Mouse (Mus musculus): Measurements from ENCODE around the gene Ctns. TPM values are rescaled to one million over a fixed set of nuclear protein-coding genes. Genes with fewer than 3 reads are reported as not detected.

Ctns gene
- total RNA-seq (2014; rRNA removed) (21.5 and 22.9 TPM in 2 replicates), polyA plus RNA-seq (2015; fragmentation: Nextera tagmentation; extraction: Ambion mirVana) (13.0 and 13.3 TPM in 2 replicates)

DNA sequence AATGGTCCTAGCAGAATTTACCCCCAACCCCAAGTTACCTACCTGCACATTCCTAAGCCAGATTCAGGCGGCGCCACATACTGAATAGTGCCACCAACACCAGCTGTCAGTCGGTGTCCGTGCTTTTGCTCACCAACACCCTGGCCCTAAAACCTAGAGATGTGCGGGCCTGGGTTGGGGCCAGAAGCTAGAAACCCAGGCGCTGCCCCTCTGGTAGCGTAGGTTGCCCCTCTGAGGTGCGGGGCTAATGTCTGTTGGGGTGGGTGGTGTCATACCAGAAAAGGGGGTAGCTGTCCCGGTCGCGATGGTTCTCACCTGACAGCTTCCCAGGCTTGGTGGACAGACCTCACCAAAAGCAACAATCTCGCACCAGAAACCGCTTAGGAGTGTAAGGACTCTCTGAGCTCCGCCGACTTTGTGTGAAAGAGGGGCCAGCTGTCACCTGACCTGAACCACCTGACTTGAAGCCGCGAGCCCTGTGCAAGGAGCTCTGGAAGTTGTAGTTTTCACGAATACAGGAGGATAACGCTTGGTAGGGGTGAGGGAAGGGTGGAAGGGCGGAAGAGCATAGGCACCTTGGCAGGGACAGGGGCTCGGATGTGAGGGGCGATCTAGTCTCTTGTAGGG, at the start of gene Ctns:
Ctns (minus strand) TSS at position 440 of the 627 bp plus-strand sequence.
- Histone ChIP-seq H3K9me3 (ENCODE audit: low read length) (no peaks in the 10 kb centered on the region), H3K27me3 (ENCODE audit: insufficient read depth, low read length) (no peaks in the 10 kb centered on the region), H3K36me3 (ENCODE audit: insufficient read depth, low read length) (peaks cover 4% of the 10 kb centered on the region), H3K9ac (replicated peaks; ENCODE audit: low read length, poor library complexity, severe bottlenecking) (peak within 1 kb of the TSS; percentile 77), H3K4me1 (ENCODE audit: insufficient read depth, low read length) (peaks cover 11% of the 10 kb centered on the region; the same call in 1 of the 2 replicates), H3K4me2 (ENCODE audit: low read depth, low read length, poor library complexity, severe bottlenecking) (peak within 1 kb of the TSS; percentile 88), H3K27ac (ENCODE audit: low read depth, low read length) (peak within 1 kb of the TSS; percentile 66), H3K4me3 (ENCODE audit: low read depth, low read length) (peak within 1 kb of the TSS; percentile 77)
- WGBS, result under 1% methylated on average over 22 of the region's 22 CpGs
- TF ChIP-seq CTCF (IDR thresholded peaks at IDR 0.05), result peak; percentile 18
- DNase-seq (ENCODE audit: low spot score), result peak; percentile 92
- ATAC-seq (ENCODE audit: low FRiP score), result peak; percentile 96

- no peak overlapping the region for H3K9ac ChIP-seq (replicated peaks; ENCODE audit: low read length, poor library complexity, severe bottlenecking)
- ATAC-seq (ENCODE audit: low FRiP score) (no peak), DNase-seq (ENCODE audit: low spot score) (no peak)
- no peaks in the 10 kb centered on the region for H3K27me3 ChIP-seq (ENCODE audit: insufficient read depth, low read length)
- no peak overlapping the region for H3K4me3 ChIP-seq (ENCODE audit: low read depth, low read length)
- no peak overlapping the region for H3K4me2 ChIP-seq (ENCODE audit: low read depth, low read length, poor library complexity, severe bottlenecking)
- H3K9me3 ChIP-seq (ENCODE audit: low read length), result no peaks in the 10 kb centered on the region
- no peak overlapping the region for H3K27ac ChIP-seq (ENCODE audit: low read depth, low read length)
- no peak for TF ChIP-seq CTCF (IDR thresholded peaks at IDR 0.05)
- 84% methylated on average over 4 of the region's 4 CpGs for WGBS
- no peaks in the 10 kb centered on the region for H3K4me1 ChIP-seq (ENCODE audit: insufficient read depth, low read length)
- no peaks in the 10 kb centered on the region for H3K36me3 ChIP-seq (ENCODE audit: insufficient read depth, low read length)
These were observed 43.9 kb upstream of the Ctns start for GRCm38 (mm10) chr11:73242777-73243176.

DNA sequence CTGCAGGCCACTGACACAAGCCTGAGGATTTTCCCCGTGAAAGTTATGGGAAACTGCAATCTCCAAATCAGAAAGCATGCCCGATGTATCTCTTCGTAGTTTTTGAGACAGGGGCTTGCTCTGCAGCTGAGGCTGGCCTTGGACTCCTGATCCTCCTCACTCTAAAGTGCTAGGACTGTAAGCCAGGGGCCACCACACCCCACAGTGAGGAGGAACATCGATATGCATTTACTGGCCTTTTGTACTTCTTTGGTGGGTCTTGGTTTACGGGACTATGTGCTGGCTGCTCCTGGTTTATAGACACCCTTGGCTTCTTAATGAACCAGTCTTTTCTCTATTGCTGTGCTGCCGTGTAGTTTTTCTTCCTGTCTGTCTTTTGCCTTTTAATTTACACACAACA, 43.4 kb upstream of the Ctns start:
- Histone ChIP-seq H3K4me3 (ENCODE audit: low read depth, low read length) (no peak overlapping the region), H3K9ac (replicated peaks; ENCODE audit: low read length, poor library complexity, severe bottlenecking) (no peak overlapping the region), H3K9me3 (ENCODE audit: low read length) (no peaks in the 10 kb centered on the region), H3K27ac (ENCODE audit: low read depth, low read length) (no peak overlapping the region), H3K4me2 (ENCODE audit: low read depth, low read length, poor library complexity, severe bottlenecking) (no peak overlapping the region), H3K36me3 (ENCODE audit: insufficient read depth, low read length) (no peaks in the 10 kb centered on the region), H3K27me3 (ENCODE audit: insufficient read depth, low read length) (no peaks in the 10 kb centered on the region), H3K4me1 (ENCODE audit: insufficient read depth, low read length) (no peaks in the 10 kb centered on the region)
- WGBS, result 79% methylated on average over 6 of the region's 6 CpGs
- no peak for DNase-seq (ENCODE audit: low spot score)
- no peak for TF ChIP-seq CTCF (IDR thresholded peaks at IDR 0.05)
- ATAC-seq (ENCODE audit: low FRiP score), result no peak

DNA sequence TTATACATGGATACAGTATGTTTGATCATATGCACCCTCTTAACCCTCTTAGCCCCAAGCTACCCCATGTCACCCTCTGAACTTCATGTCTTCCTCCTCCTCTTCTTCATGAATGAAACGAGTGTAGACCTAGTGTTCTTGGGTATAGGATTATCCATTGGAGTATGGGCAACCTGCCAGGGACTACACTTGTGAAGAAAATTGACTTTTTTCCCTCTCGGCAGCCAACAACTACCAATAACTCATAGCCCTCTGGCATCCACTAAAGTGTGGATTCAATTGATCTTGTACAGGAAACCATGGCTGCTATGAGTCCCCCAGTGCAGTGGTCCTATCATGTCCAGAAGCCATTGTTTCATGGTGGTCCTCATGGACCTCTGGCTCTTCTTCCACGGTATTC, 37.9 kb upstream of the Ctns start:
- H3K36me3 ChIP-seq (ENCODE audit: insufficient read depth, low read length), result no peaks in the 10 kb centered on the region
- no peak overlapping the region for H3K4me2 ChIP-seq (ENCODE audit: low read depth, low read length, poor library complexity, severe bottlenecking)
- no peak overlapping the region for H3K27ac ChIP-seq (ENCODE audit: low read depth, low read length)
- no peak overlapping the region for H3K9ac ChIP-seq (replicated peaks; ENCODE audit: low read length, poor library complexity, severe bottlenecking)
- H3K9me3 ChIP-seq (ENCODE audit: low read length), result no peaks in the 10 kb centered on the region
- no peak for TF ChIP-seq CTCF (IDR thresholded peaks at IDR 0.05)
- DNase-seq (ENCODE audit: low spot score) (no peak), ATAC-seq (ENCODE audit: low FRiP score) (no peak)
- 63% methylated on average over 3 of the region's 3 CpGs for WGBS
- no peak overlapping the region for H3K4me3 ChIP-seq (ENCODE audit: low read depth, low read length)
- H3K27me3 ChIP-seq (ENCODE audit: insufficient read depth, low read length), result no peaks in the 10 kb centered on the region
- no peaks in the 10 kb centered on the region for H3K4me1 ChIP-seq (ENCODE audit: insufficient read depth, low read length)

DNA sequence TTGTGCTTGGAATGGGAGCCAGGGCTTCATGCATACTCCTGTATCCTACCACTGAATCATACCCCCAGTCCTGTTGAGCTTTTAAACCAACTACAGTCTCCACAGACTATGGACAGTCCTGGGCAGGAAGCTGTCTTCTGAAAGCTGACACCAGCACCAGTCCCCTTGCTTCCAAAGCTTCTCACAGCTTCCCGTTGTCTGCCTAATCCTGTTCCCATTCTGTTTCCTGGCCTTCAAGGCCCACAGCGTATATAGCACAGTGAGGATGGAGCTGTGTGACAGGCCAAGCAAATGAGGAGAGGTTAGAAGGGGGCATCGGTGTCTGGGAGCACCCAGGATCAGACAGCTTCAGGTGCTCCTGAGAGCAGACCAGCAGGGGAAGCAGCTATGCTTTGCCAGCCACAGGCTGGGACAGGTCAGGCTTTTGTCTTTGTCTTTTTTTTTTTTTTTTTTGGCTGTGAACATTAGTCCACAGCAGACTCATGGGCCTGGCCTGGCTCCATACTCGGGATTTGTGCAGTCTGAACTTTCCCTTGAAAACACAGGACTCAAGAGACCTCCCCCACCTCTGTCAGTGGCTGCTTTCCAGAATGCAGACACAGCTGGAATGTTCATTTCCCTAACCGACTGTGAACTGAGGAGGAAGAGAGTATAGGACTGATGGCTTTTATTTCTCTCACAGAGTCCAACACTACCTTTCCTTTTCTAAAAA, 37.3 kb upstream of the Ctns start:
- no peaks in the 10 kb centered on the region for H3K9me3 ChIP-seq (ENCODE audit: low read length)
- H3K4me1 ChIP-seq (ENCODE audit: insufficient read depth, low read length), result no peaks in the 10 kb centered on the region
- H3K4me2 ChIP-seq (ENCODE audit: low read depth, low read length, poor library complexity, severe bottlenecking), result no peak overlapping the region
- H3K27me3 ChIP-seq (ENCODE audit: insufficient read depth, low read length), result no peaks in the 10 kb centered on the region
- no peaks in the 10 kb centered on the region for H3K36me3 ChIP-seq (ENCODE audit: insufficient read depth, low read length)
- DNase-seq (ENCODE audit: low spot score) (peak; percentile 65), ATAC-seq (ENCODE audit: low FRiP score) (0 out of 2 replicates have a peak, but pooled peaks have one; percentile 24)
- no peak for TF ChIP-seq CTCF (IDR thresholded peaks at IDR 0.05)
- WGBS, result 29% methylated on average over 5 of the region's 5 CpGs
- no peak overlapping the region for H3K4me3 ChIP-seq (ENCODE audit: low read depth, low read length)
- H3K27ac ChIP-seq (ENCODE audit: low read depth, low read length), result no peak overlapping the region
- no peak overlapping the region for H3K9ac ChIP-seq (replicated peaks; ENCODE audit: low read length, poor library complexity, severe bottlenecking)

DNA sequence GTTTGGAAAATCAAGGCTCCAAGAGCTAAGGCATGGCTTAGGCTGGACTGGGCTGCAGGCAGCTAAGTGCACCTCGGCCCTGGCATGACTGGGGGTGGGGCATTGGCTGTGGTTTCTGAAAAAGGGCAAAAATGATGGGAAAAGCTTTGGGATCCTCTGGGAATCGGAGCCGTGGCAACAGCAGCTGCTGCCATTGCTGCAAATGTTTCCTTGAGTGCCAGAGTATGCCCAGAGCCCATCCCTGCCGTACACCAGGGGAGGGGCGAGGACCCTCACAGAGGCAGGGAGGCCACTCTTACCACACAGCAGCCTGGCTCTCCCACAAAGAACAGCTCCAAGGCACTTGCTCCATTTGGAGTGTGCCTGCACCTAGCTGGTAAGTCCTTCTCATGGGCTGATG, 35.1 kb upstream of the Ctns start, which contains the start of gene Trpv1:
Trpv1 (plus strand) TSS at position 301 of the 400 bp plus-strand sequence.
- Histone ChIP-seq H3K36me3 (ENCODE audit: insufficient read depth, low read length) (no peaks in the 10 kb centered on the region), H3K27ac (ENCODE audit: low read depth, low read length) (no peak within 1 kb of the TSS), H3K9me3 (ENCODE audit: low read length) (no peaks in the 10 kb centered on the region), H3K27me3 (ENCODE audit: insufficient read depth, low read length) (no peaks in the 10 kb centered on the region), H3K9ac (replicated peaks; ENCODE audit: low read length, poor library complexity, severe bottlenecking) (no peak within 1 kb of the TSS), H3K4me2 (ENCODE audit: low read depth, low read length, poor library complexity, severe bottlenecking) (no peak within 1 kb of the TSS), H3K4me1 (ENCODE audit: insufficient read depth, low read length) (no peaks in the 10 kb centered on the region), H3K4me3 (ENCODE audit: low read depth, low read length) (no peak within 1 kb of the TSS)
- TF ChIP-seq CTCF (IDR thresholded peaks at IDR 0.05), result no peak
- WGBS, result 78% methylated on average over 5 of the region's 5 CpGs
- ATAC-seq (ENCODE audit: low FRiP score) (no peak), DNase-seq (ENCODE audit: low spot score) (no peak)
